Mouse (Mus musculus): ENCODE measurements at regions not wholly inside any gene's neighbourhood (a gene's known extent, or its start where the extent isn't known, plus 50 kb on each side); places are given as distances from the start of the nearest gene placed in this dataset.

- TF ChIP-seq EP300 (optimal IDR thresholded peaks at IDR 0.05), result no peak
- H3K4me2 ChIP-seq (replicated peaks; ENCODE audit: low read depth), result no peak overlapping the region
- no peak for ATAC-seq (ENCODE audit: low FRiP score, low TSS enrichment)
- no peaks in the 10 kb centered on the region for H3K4me1 ChIP-seq (replicated peaks; ENCODE audit: control insufficient read depth, insufficient read depth)
- H3K36me3 ChIP-seq (ENCODE audit: control insufficient read depth, insufficient read depth, low read length), result no peaks in the 10 kb centered on the region
- no peak for DNase-seq (ENCODE audit: low spot score)
- H3K27me3 ChIP-seq (ENCODE audit: control insufficient read depth, insufficient read depth, low read length), result no peaks in the 10 kb centered on the region
- no peak overlapping the region for H3K27ac ChIP-seq (replicated peaks)
- H3K9me3 ChIP-seq (ENCODE audit: control insufficient read depth, low read length), result no peaks in the 10 kb centered on the region
- no peak overlapping the region for H3K9ac ChIP-seq (ENCODE audit: low read length)
- H3K4me3 ChIP-seq (ENCODE audit: low read depth, low read length), result no peak overlapping the region
- 84% methylated on average over 1 of the region's 1 CpGs for WGBS
These were observed 251.6 kb downstream of the Qdpr start for GRCm38 (mm10) chr5:45198408-45198807.

GRCm38 (mm10) chr5:45196159-45196558 is 253.9 kb downstream of the Qdpr start:
- 55% methylated on average over 3 of the region's 3 CpGs for WGBS
- H3K9ac ChIP-seq (ENCODE audit: low read length), result no peak overlapping the region
- no peak for DNase-seq (ENCODE audit: low spot score)
- no peaks in the 10 kb centered on the region for H3K36me3 ChIP-seq (ENCODE audit: control insufficient read depth, insufficient read depth, low read length)
- H3K4me3 ChIP-seq (ENCODE audit: low read depth, low read length), result no peak overlapping the region
- no peaks in the 10 kb centered on the region for H3K4me1 ChIP-seq (replicated peaks; ENCODE audit: control insufficient read depth, insufficient read depth)
- no peaks in the 10 kb centered on the region for H3K9me3 ChIP-seq (ENCODE audit: control insufficient read depth, low read length)
- no peak overlapping the region for H3K27ac ChIP-seq (replicated peaks)
- H3K27me3 ChIP-seq (ENCODE audit: control insufficient read depth, insufficient read depth, low read length), result no peaks in the 10 kb centered on the region
- no peak for ATAC-seq (ENCODE audit: low FRiP score, low TSS enrichment)
- TF ChIP-seq EP300 (optimal IDR thresholded peaks at IDR 0.05) (no peak), CTCF (IDR thresholded peaks at IDR 0.05; ENCODE audit: low read depth) (no peak)
- no peak overlapping the region for H3K4me2 ChIP-seq (replicated peaks; ENCODE audit: low read depth)

- Histone ChIP-seq H3K4me1 (replicated peaks; ENCODE audit: control insufficient read depth, insufficient read depth) (no peaks in the 10 kb centered on the region), H3K27ac (replicated peaks) (no peak overlapping the region), H3K9ac (ENCODE audit: low read length) (no peak overlapping the region), H3K4me2 (replicated peaks; ENCODE audit: low read depth) (no peak overlapping the region), H3K9me3 (ENCODE audit: control insufficient read depth, low read length) (no peaks in the 10 kb centered on the region), H3K4me3 (ENCODE audit: low read depth, low read length) (no peak overlapping the region), H3K36me3 (ENCODE audit: control insufficient read depth, insufficient read depth, low read length) (no peaks in the 10 kb centered on the region), H3K27me3 (ENCODE audit: control insufficient read depth, insufficient read depth, low read length) (no peaks in the 10 kb centered on the region)
- ATAC-seq (ENCODE audit: low FRiP score, low TSS enrichment), result no peak
- no peak for DNase-seq (ENCODE audit: low spot score)
- no peak for TF ChIP-seq CTCF (IDR thresholded peaks at IDR 0.05; ENCODE audit: low read depth)
- no peak for TF ChIP-seq EP300 (optimal IDR thresholded peaks at IDR 0.05)
These were observed 257.7 kb downstream of the Qdpr start for GRCm38 (mm10) chr5:45192287-45192686.

GRCm38 (mm10) chr5:45173035-45173755 is 276.8 kb downstream of the Qdpr start:
- no peak for DNase-seq (ENCODE audit: low spot score)
- H3K9ac ChIP-seq (ENCODE audit: low read length), result no peak overlapping the region
- no peak overlapping the region for H3K27ac ChIP-seq (replicated peaks)
- no peak overlapping the region for H3K4me3 ChIP-seq (ENCODE audit: low read depth, low read length)
- no peaks in the 10 kb centered on the region for H3K27me3 ChIP-seq (ENCODE audit: control insufficient read depth, insufficient read depth, low read length)
- ATAC-seq (ENCODE audit: low FRiP score, low TSS enrichment), result no peak
- H3K36me3 ChIP-seq (ENCODE audit: control insufficient read depth, insufficient read depth, low read length), result no peaks in the 10 kb centered on the region
- 61% methylated on average over 8 of the region's 8 CpGs for WGBS
- no peaks in the 10 kb centered on the region for H3K9me3 ChIP-seq (ENCODE audit: control insufficient read depth, low read length)
- no peaks in the 10 kb centered on the region; the same call in 1 of the 2 replicates for H3K4me1 ChIP-seq (replicated peaks; ENCODE audit: control insufficient read depth, insufficient read depth)
- TF ChIP-seq EP300 (optimal IDR thresholded peaks at IDR 0.05), result no peak
- TF ChIP-seq CTCF (IDR thresholded peaks at IDR 0.05; ENCODE audit: low read depth), result no peak
- no peak overlapping the region for H3K4me2 ChIP-seq (replicated peaks; ENCODE audit: low read depth)

GRCm38 (mm10) chr5:45159194-45159593 is 290.8 kb downstream of the Qdpr start:
- H3K9ac ChIP-seq (ENCODE audit: low read length), result no peak overlapping the region
- WGBS, result 93% methylated on average over 4 of the region's 4 CpGs
- no peak overlapping the region for H3K4me2 ChIP-seq (replicated peaks; ENCODE audit: low read depth)
- no peak for DNase-seq (ENCODE audit: low spot score)
- H3K27me3 ChIP-seq (ENCODE audit: control insufficient read depth, insufficient read depth, low read length), result no peaks in the 10 kb centered on the region
- no peak overlapping the region for H3K4me3 ChIP-seq (ENCODE audit: low read depth, low read length)
- no peaks in the 10 kb centered on the region for H3K4me1 ChIP-seq (replicated peaks; ENCODE audit: control insufficient read depth, insufficient read depth)
- no peak for TF ChIP-seq CTCF (IDR thresholded peaks at IDR 0.05; ENCODE audit: low read depth)
- TF ChIP-seq EP300 (optimal IDR thresholded peaks at IDR 0.05), result no peak
- no peaks in the 10 kb centered on the region for H3K36me3 ChIP-seq (ENCODE audit: control insufficient read depth, insufficient read depth, low read length)
- no peak for ATAC-seq (ENCODE audit: low FRiP score, low TSS enrichment)
- no peaks in the 10 kb centered on the region for H3K9me3 ChIP-seq (ENCODE audit: control insufficient read depth, low read length)
- no peak overlapping the region for H3K27ac ChIP-seq (replicated peaks)

GRCm38 (mm10) chr5:45154936-45155335 is 295.1 kb downstream of the Qdpr start:
- H3K27me3 ChIP-seq (ENCODE audit: control insufficient read depth, insufficient read depth, low read length), result no peaks in the 10 kb centered on the region
- H3K4me2 ChIP-seq (replicated peaks; ENCODE audit: low read depth), result no peak overlapping the region
- no peak for TF ChIP-seq CTCF (IDR thresholded peaks at IDR 0.05; ENCODE audit: low read depth)
- no peak for TF ChIP-seq EP300 (optimal IDR thresholded peaks at IDR 0.05)
- no peaks in the 10 kb centered on the region for H3K9me3 ChIP-seq (ENCODE audit: control insufficient read depth, low read length)
- no peak overlapping the region for H3K27ac ChIP-seq (replicated peaks)
- DNase-seq (ENCODE audit: low spot score) (no peak), ATAC-seq (ENCODE audit: low FRiP score, low TSS enrichment) (no peak)
- 35% methylated on average over 2 of the region's 2 CpGs for WGBS
- H3K9ac ChIP-seq (ENCODE audit: low read length), result no peak overlapping the region
- H3K4me1 ChIP-seq (replicated peaks; ENCODE audit: control insufficient read depth, insufficient read depth), result no peaks in the 10 kb centered on the region
- H3K4me3 ChIP-seq (ENCODE audit: low read depth, low read length), result no peak overlapping the region
- H3K36me3 ChIP-seq (ENCODE audit: control insufficient read depth, insufficient read depth, low read length), result no peaks in the 10 kb centered on the region

Measured in stomach, postnatal 0 days (tissue).